Mouse (Mus musculus): ENCODE measurements around the gene Itih3. TPM values are rescaled to one million over a fixed set of nuclear protein-coding genes. Genes with fewer than 3 reads are reported as not detected.

Gene Itih3
- polyA plus RNA-seq, 1 experiment, result 1.2 TPM

- DNase-seq (ENCODE audit: low read depth), result no peak
Observed at GRCm38 (mm10) chr14:30861421-30862125, 62.0 kb downstream of the Itih3 start.

Other genes starting within 250 kb of the Itih3 start
- 2.9 and 5.7 TPM in 2 replicates for gene Sfmbt1, start 208.9 kb downstream of the Itih3 start, polyA plus RNA-seq (2012; rRNA removed)
- 30.9 and 31.6 TPM in 2 replicates for gene Tmem110, start 98.2 kb downstream of the Itih3 start, polyA plus RNA-seq (2012; rRNA removed)
- gene Mustn1, start 44.6 kb downstream of the Itih3 start, polyA plus RNA-seq (2012; rRNA removed), result 21.5 and 24.9 TPM in 2 replicates
- 0.38 and 1.7 TPM in 2 replicates for gene Itih4, start 37.3 kb downstream of the Itih3 start, polyA plus RNA-seq (2012; rRNA removed)
- gene Itih1, start 19.5 kb upstream of the Itih3 start, polyA plus RNA-seq (2012; rRNA removed), result 0.15 and 0.47 TPM in 2 replicates
- 6.3 and 9.6 TPM in 2 replicates for gene Nek4, start 27.6 kb upstream of the Itih3 start, polyA plus RNA-seq (2012; rRNA removed)
- 33.0 and 34.4 TPM in 2 replicates for gene Glt8d1, start 77.6 kb upstream of the Itih3 start, polyA plus RNA-seq (2012; rRNA removed)
- 291 and 352 TPM in 2 replicates for gene Spcs1, start 77.9 kb upstream of the Itih3 start, polyA plus RNA-seq (2012; rRNA removed)
- 12.2 and 16.9 TPM in 2 replicates for gene Pbrm1, start 95.4 kb upstream of the Itih3 start, polyA plus RNA-seq (2012; rRNA removed)
- gene Gnl3, start 95.4 kb upstream of the Itih3 start, polyA plus RNA-seq (2012; rRNA removed), result 20.3 and 23.2 TPM in 2 replicates
- gene Smim4, start 205.2 kb upstream of the Itih3 start, polyA plus RNA-seq (2012; rRNA removed), result 43.9 and 61.7 TPM in 2 replicates
- gene Nt5dc2, start 207.3 kb upstream of the Itih3 start, polyA plus RNA-seq (2012; rRNA removed), result 58.8 and 67.0 TPM in 2 replicates
- 74.0 and 97.3 TPM in 2 replicates for gene Stab1, start 244.9 kb upstream of the Itih3 start, polyA plus RNA-seq (2012; rRNA removed)